Mouse (Mus musculus) brown adipose tissue, adult 24 weeks (tissue): Measurements from ENCODE around the gene Sycp1. TPM values are rescaled to one million over a fixed set of nuclear protein-coding genes. Genes with fewer than 3 reads are reported as not detected.

ENCODE experiments used
- H3K27ac ChIP-seq: fragments of 200-500 bp; replicated peaks from 2 replicates; pipeline ENCODE4 v1.5.1; 2012; ENCODE audit warnings: low read depth, mild to moderate bottlenecking, low read length
- H3K4me1 ChIP-seq: fragments of 200-500 bp; 2 replicates; pipeline ENCODE4 v1.6.1; 2012; ENCODE audit warnings: low read length, mixed read lengths; ENCODE audit not compliant: control insufficient read depth, insufficient read depth, insufficient read length
- H3K4me3 ChIP-seq: fragments of 200-500 bp; 2 replicates; pipeline ENCODE4 v1.5.1; 2012; ENCODE audit warnings: low read depth, mild to moderate bottlenecking, low read length, moderate library complexity; ENCODE audit not compliant: insufficient read depth
- polyA plus RNA-seq: library from polyadenylated mRNA; stranded (reverse); fragments of >200 nt; gene quantifications from 2 replicates; pipeline ENCODE4 v1.2.4, GENCODE M21; 2012; ENCODE audit not compliant: missing spikeins, insufficient read depth, insufficient read length

The Sycp1 gene
- polyA plus RNA-seq, 1 experiment, result not detected

- Histone ChIP-seq H3K4me1 (no peaks in the 10 kb centered on the region), H3K4me3 (no peak overlapping the region)
Measured at GRCm38 (mm10) chr3:102848661-102849060, 87.2 kb downstream of the Sycp1 start.

GRCm38 (mm10) chr3:102842386-102842785, 93.5 kb downstream of the Sycp1 start:
- H3K4me3 ChIP-seq, result no peak overlapping the region
- no peak overlapping the region for H3K27ac ChIP-seq
- H3K4me1 ChIP-seq, result no peaks in the 10 kb centered on the region

More at GRCm38 (mm10) chr3:102848661-102849060, 87.2 kb downstream of the Sycp1 start:
- no peak overlapping the region for H3K27ac ChIP-seq

DNA sequence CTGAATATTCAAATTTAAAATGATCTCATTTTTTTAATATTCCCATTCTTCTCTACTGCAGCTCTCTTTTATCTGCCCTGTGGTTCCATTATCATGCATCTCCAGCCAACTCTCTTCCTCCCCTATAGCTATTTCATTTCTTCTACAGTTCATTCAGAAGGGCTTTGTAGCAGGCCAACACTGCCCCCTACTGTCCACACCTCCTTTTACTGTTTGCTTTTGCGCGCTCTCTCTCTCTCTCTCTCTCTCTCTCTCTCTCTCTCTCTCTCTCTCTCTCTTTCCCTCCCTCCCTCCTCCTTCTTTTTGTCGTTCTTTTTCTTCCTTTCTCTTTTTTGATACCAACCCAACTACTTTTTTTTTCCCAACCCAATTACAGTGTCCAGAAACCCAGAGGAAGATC, 132.0 kb downstream of the Sycp1 start:
- H3K27ac ChIP-seq, result no peak overlapping the region
- H3K4me3 ChIP-seq, result no peak overlapping the region
- no peaks in the 10 kb centered on the region for H3K4me1 ChIP-seq

DNA sequence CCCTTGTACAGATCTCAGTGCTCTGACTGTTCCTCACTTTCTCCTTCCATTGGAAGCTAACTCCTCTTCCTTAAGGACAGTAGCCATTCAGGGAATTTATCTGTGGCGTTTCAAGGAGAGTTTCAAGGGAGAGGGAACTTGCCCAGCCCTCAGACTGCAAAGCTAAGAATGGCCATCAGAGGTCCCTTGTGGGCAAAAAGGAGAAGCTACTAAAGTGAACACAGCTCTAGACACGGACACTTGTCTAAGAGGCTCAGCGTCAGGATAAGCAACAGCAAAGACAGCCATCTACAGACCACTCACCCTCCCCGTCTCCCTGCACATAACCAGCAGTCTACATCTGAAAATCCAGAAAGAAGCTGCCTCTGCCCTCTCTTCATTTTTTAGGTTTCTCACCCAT, 148.5 kb downstream of the Sycp1 start:
- Histone ChIP-seq H3K27ac (no peak overlapping the region), H3K4me1 (no peaks in the 10 kb centered on the region), H3K4me3 (no peak overlapping the region)

- Histone ChIP-seq H3K27ac (no peak within 1 kb of the TSS), H3K4me1 (no peaks in the 10 kb centered on the region), H3K4me3 (no peak within 1 kb of the TSS)
Measured at GRCm38 (mm10) chr3:102782618-102783017, 153.3 kb downstream of the Sycp1 start, which contains the start of gene Tshb. Gene Tshb (minus strand): TSS chr3:102782718.

GRCm38 (mm10) chr3:102773018-102773417, 162.9 kb downstream of the Sycp1 start:
- no peak overlapping the region for H3K4me3 ChIP-seq
- no peaks in the 10 kb centered on the region for H3K4me1 ChIP-seq
- no peak overlapping the region for H3K27ac ChIP-seq

Other genes with a start within 250 kb of the Sycp1 start
- 3.5 and 4.5 TPM in 2 replicates for gene Tspan2, start 201.6 kb downstream of the Sycp1 start, polyA plus RNA-seq
- not detected in 2 replicates for gene Tshb, start 153.4 kb downstream of the Sycp1 start, polyA plus RNA-seq
- gene Nr1h5, start 28.0 kb upstream of the Sycp1 start, polyA plus RNA-seq, result not detected in 2 replicates
- 24.6 and 33.1 TPM in 2 replicates for gene Sike1, start 59.6 kb upstream of the Sycp1 start, polyA plus RNA-seq
- 377 and 546 TPM in 2 replicates for gene Csde1, start 84.3 kb upstream of the Sycp1 start, polyA plus RNA-seq
- 16.4 and 19.9 TPM in 2 replicates for gene Nras, start 122.2 kb upstream of the Sycp1 start, polyA plus RNA-seq
- 6.9 and 14.6 TPM in 2 replicates for gene Ampd1, start 137.9 kb upstream of the Sycp1 start, polyA plus RNA-seq
- 0.44 and 0.75 TPM in 2 replicates for gene Dennd2c, start 166.5 kb upstream of the Sycp1 start, polyA plus RNA-seq
- 31.7 and 50.8 TPM in 2 replicates for gene Bcas2, start 235.6 kb upstream of the Sycp1 start, polyA plus RNA-seq